Mouse (Mus musculus) cerebral cortex, adult 2 months (tissue): ENCODE results near the gene Ndufa13.

Source experiments
- WGBS: fragments of 180-500 bp; shearing (Covaris S2); methylation state at CpG from one replicate; pipeline ENCODE4 v1.1.7; 2018; 5-methylcytosine and 5-hydroxymethylcytosine counted together

The Ndufa13 gene

GRCm38 (mm10) chr8:69902163-69903062, at the start of gene Ndufa13, which contains the start of the genes Tssk6 and Yjefn3:
Gene Ndufa13 (minus strand): TSS chr8:69902558.
Gene Tssk6 (plus strand): TSS chr8:69902184.
Gene Yjefn3 (minus strand): TSS chr8:69902712.
- WGBS: 4% methylated on average over 89 of the region's 89 CpGs

GRCm38 (mm10) chr8:69950300-69950699, 47.9 kb upstream of the Ndufa13 start:
- 98% methylated on average over 2 of the region's 2 CpGs for WGBS

- WGBS: 80% methylated on average over 3 of the region's 3 CpGs
These were observed 40.1 kb upstream of the Ndufa13 start for GRCm38 (mm10) chr8:69942495-69942894.

- 91% methylated on average over 2 of the region's 2 CpGs for WGBS
These were observed 38.0 kb upstream of the Ndufa13 start for GRCm38 (mm10) chr8:69940386-69940785.

GRCm38 (mm10) chr8:69939633-69940032, 37.3 kb upstream of the Ndufa13 start:
- WGBS: 64% methylated on average over 3 of the region's 3 CpGs

- 88% methylated on average over 6 of the region's 6 CpGs for WGBS
These were observed 36.1 kb upstream of the Ndufa13 start for GRCm38 (mm10) chr8:69938245-69938982.

- 79% methylated on average over 3 of the region's 3 CpGs for WGBS
These were observed 35.1 kb upstream of the Ndufa13 start for GRCm38 (mm10) chr8:69937466-69937865.

GRCm38 (mm10) chr8:69936050-69936794, 33.9 kb upstream of the Ndufa13 start:
- WGBS: 62% methylated on average over 7 of the region's 7 CpGs

GRCm38 (mm10) chr8:69935431-69935830, 33.1 kb upstream of the Ndufa13 start:
- WGBS: 95% methylated on average over 3 of the region's 3 CpGs

GRCm38 (mm10) chr8:69934582-69934981, 32.2 kb upstream of the Ndufa13 start:
- WGBS: 83% methylated on average over 5 of the region's 5 CpGs

- 89% methylated on average over 2 of the region's 2 CpGs for WGBS
These were observed 31.5 kb upstream of the Ndufa13 start for GRCm38 (mm10) chr8:69933811-69934210.

- 93% methylated on average over 1 of the region's 1 CpGs for WGBS
These were observed 21.6 kb upstream of the Ndufa13 start for GRCm38 (mm10) chr8:69923986-69924385.

- WGBS: 70% methylated on average over 2 of the region's 2 CpGs
These were observed 18.8 kb upstream of the Ndufa13 start for GRCm38 (mm10) chr8:69921141-69921540.

- whole genome bisulfite sequencing: 50% methylated on average over 11 of the region's 11 CpGs
These were observed 17.7 kb upstream of the Ndufa13 start for GRCm38 (mm10) chr8:69919876-69920662.

GRCm38 (mm10) chr8:69919010-69919409, 16.7 kb upstream of the Ndufa13 start:
- WGBS: 59% methylated on average over 1 of the region's 1 CpGs

GRCm38 (mm10) chr8:69915748-69916147, 13.4 kb upstream of the Ndufa13 start:
- 34% methylated on average over 5 of the region's 5 CpGs for WGBS

- 80% methylated on average over 4 of the region's 4 CpGs for WGBS
These were observed 12.2 kb upstream of the Ndufa13 start for GRCm38 (mm10) chr8:69914526-69914925.

- 50% methylated on average over 12 of the region's 12 CpGs for whole genome bisulfite sequencing
These were observed 10.2 kb upstream of the Ndufa13 start for GRCm38 (mm10) chr8:69912478-69913074.

- 91% methylated on average over 13 of the region's 13 CpGs for WGBS
These were observed 9.6 kb upstream of the Ndufa13 start for GRCm38 (mm10) chr8:69911917-69912316.

- WGBS: 92% methylated on average over 2 of the region's 2 CpGs
These were observed 4.7 kb upstream of the Ndufa13 start for GRCm38 (mm10) chr8:69907106-69907505.

GRCm38 (mm10) chr8:69906260-69906659, 3.9 kb upstream of the Ndufa13 start:
- WGBS: 70% methylated on average over 2 of the region's 2 CpGs
